Mouse (Mus musculus) bone marrow, adult 2 months (tissue): Measurements from ENCODE around the gene Tpp1. TPM values are rescaled to one million over a fixed set of nuclear protein-coding genes. Genes with fewer than 3 reads are reported as not detected.

ENCODE experiments used
- H3K27ac ChIP-seq: fragments of 200-500 bp; 2 replicates; pipeline ENCODE4 v1.5.1; 2012; ENCODE audit warnings: low read depth, mild to moderate bottlenecking, control low read depth, inconsistent platforms, low read length; ENCODE audit not compliant: control insufficient read depth, poor library complexity, insufficient read depth
- H3K4me1 ChIP-seq: fragments of 200-500 bp; 2 replicates; pipeline ENCODE4 v1.6.1; 2011; ENCODE audit warnings: low read length; ENCODE audit not compliant: control insufficient read depth, insufficient read depth
- H3K4me3 ChIP-seq: fragments of 200-500 bp; replicated peaks from 2 replicates; pipeline ENCODE3; 2011; ENCODE audit warnings: mild to moderate bottlenecking, low read depth, low read length, control low read depth; ENCODE audit not compliant: control insufficient read depth
- CTCF ChIP-seq: fragments of 200-500 bp; IDR thresholded peaks from 2 replicates; pipeline ENCODE4 v1.5.1; 2011; ENCODE audit warnings: low read length, control low read depth; ENCODE audit not compliant: control insufficient read depth, insufficient read depth
- POLR2A ChIP-seq: fragments of 200-500 bp; IDR thresholded peaks from 2 replicates; pipeline ENCODE4 v1.6.1; 2011; ENCODE audit warnings: low read depth, mild to moderate bottlenecking, control low read depth, low read length, borderline replicate concordance; ENCODE audit not compliant: control insufficient read depth
- WGBS: fragments of 180-500 bp; shearing (Covaris S2); methylation state at CpG from one replicate; pipeline ENCODE4 v1.1.7; 2018; 5-methylcytosine and 5-hydroxymethylcytosine counted together
- polyA plus RNA-seq: library from polyadenylated mRNA; stranded (reverse); fragments of >200 nt; gene quantifications from 2 replicates; pipeline ENCODE4 v1.2.4, GENCODE M21; 2011; ENCODE audit warnings: low replicate concordance; ENCODE audit not compliant: missing spikeins, insufficient read depth, insufficient read length

Tpp1 gene
- polyA plus RNA-seq, 1 experiment, result 20.0 TPM

- Histone ChIP-seq H3K4me3 (no peak overlapping the region), H3K27ac (no peak overlapping the region), H3K4me1 (no peaks in the 10 kb centered on the region)
- 64% methylated on average over 4 of the region's 4 CpGs for WGBS
- TF ChIP-seq POLR2A (no peak), CTCF (no peak)
Measured at GRCm38 (mm10) chr7:105784556-105784955, 32.5 kb upstream of the Tpp1 start.

- no peak overlapping the region for H3K27ac ChIP-seq
- no peak overlapping the region for H3K4me3 ChIP-seq
- WGBS, result 63% methylated on average over 4 of the region's 4 CpGs
- no peaks in the 10 kb centered on the region for H3K4me1 ChIP-seq
- TF ChIP-seq CTCF, result no peak
- no peak for TF ChIP-seq POLR2A
Measured at GRCm38 (mm10) chr7:105783861-105784260, 31.8 kb upstream of the Tpp1 start.

- Histone ChIP-seq H3K4me3 (no peak overlapping the region), H3K4me1 (peaks cover 6% of the 10 kb centered on the region; the same call in 1 of the 2 replicates), H3K27ac (no peak overlapping the region; the same call in 1 of the 2 replicates)
- WGBS, result 14% methylated on average over 4 of the region's 4 CpGs
- no peak for TF ChIP-seq POLR2A
- TF ChIP-seq CTCF, result no peak
Measured at GRCm38 (mm10) chr7:105778553-105779265, 26.7 kb upstream of the Tpp1 start.

GRCm38 (mm10) chr7:105777797-105778552, 25.9 kb upstream of the Tpp1 start:
- Histone ChIP-seq H3K27ac (no peak overlapping the region; the same call in 1 of the 2 replicates), H3K4me3 (no peak overlapping the region), H3K4me1 (peaks cover 6% of the 10 kb centered on the region; the same call in 1 of the 2 replicates)
- 18% methylated on average over 13 of the region's 13 CpGs for WGBS
- TF ChIP-seq POLR2A (no peak), CTCF (no peak)

- Histone ChIP-seq H3K4me1 (peaks cover 6% of the 10 kb centered on the region; the same call in 1 of the 2 replicates), H3K27ac (no peak overlapping the region), H3K4me3 (no peak overlapping the region)
- TF ChIP-seq POLR2A, result no peak
- TF ChIP-seq CTCF, result no peak
- WGBS, result 90% methylated on average over 1 of the region's 1 CpGs
Measured at GRCm38 (mm10) chr7:105777316-105777715, 25.3 kb upstream of the Tpp1 start.

- peaks cover 6% of the 10 kb centered on the region; the same call in 1 of the 2 replicates for H3K4me1 ChIP-seq
- 84% methylated on average over 2 of the region's 2 CpGs for WGBS
Measured at GRCm38 (mm10) chr7:105776026-105776425, 24.0 kb upstream of the Tpp1 start.

GRCm38 (mm10) chr7:105774661-105775060, 22.6 kb upstream of the Tpp1 start:
- peaks cover 6% of the 10 kb centered on the region; the same call in 1 of the 2 replicates for H3K4me1 ChIP-seq
- TF ChIP-seq CTCF, result no peak
- no peak overlapping the region for H3K4me3 ChIP-seq
- H3K27ac ChIP-seq, result no peak overlapping the region
- WGBS, result 73% methylated on average over 8 of the region's 8 CpGs

More at GRCm38 (mm10) chr7:105776026-105776425, 24.0 kb upstream of the Tpp1 start:
- no peak for TF ChIP-seq POLR2A
- TF ChIP-seq CTCF, result no peak
- Histone ChIP-seq H3K27ac (no peak overlapping the region), H3K4me3 (no peak overlapping the region)

- Histone ChIP-seq H3K4me3 (no peak overlapping the region), H3K4me1 (peaks cover 5% of the 10 kb centered on the region; the same call in 1 of the 2 replicates), H3K27ac (no peak overlapping the region)
- 88% methylated on average over 5 of the region's 5 CpGs for WGBS
- TF ChIP-seq CTCF (no peak), POLR2A (no peak)
Measured at GRCm38 (mm10) chr7:105773041-105773440, 21.0 kb upstream of the Tpp1 start.
